Mouse (Mus musculus): ENCODE results near the gene Tenm1.

- TF ChIP-seq CTCF (IDR thresholded peaks at IDR 0.05 in 2 of 3, conservative IDR thresholded peaks at IDR 0.05 in 1 of 3; ENCODE audit: control insufficient read depth in 1 of 3, insufficient read depth in 1 of 3, low read depth in 2 of 3, low read length in 3 of 3, poor library complexity in 1 of 3, severe bottlenecking in 1 of 3), result no peak
- TF ChIP-seq EP300 (IDR thresholded peaks at IDR 0.05; ENCODE audit: low read depth in 1 of 2, low read length in 2 of 2), result no peak
- TF ChIP-seq MAZ (IDR thresholded peaks at IDR 0.05; ENCODE audit: low read depth, low read length), result no peak
- TF ChIP-seq E2F4 (IDR thresholded peaks at IDR 0.05; ENCODE audit: borderline replicate concordance, low read depth, low read length), result no peak
Measured at GRCm38 (mm10) chrX:42986100-42986499, 442.8 kb downstream of the Tenm1 start.
